Mouse (Mus musculus) heart, embryonic 16.5 days (tissue): ENCODE measurements around the gene Gli3. TPM values are rescaled to one million over a fixed set of nuclear protein-coding genes. Genes with fewer than 3 reads are reported as not detected.

Experiments used
- ATAC-seq: fragments of 200-750 bp; cut with Nextera tagmentation; replicated peaks from 2 replicates; pipeline ENCODE4 v1.8.0; 2017; ENCODE audit warnings: moderate number of reproducible peaks; ENCODE audit not compliant: insufficient read depth, low FRiP score; ENCODE audit errors: extremely low read depth
- H3K27ac ChIP-seq: fragments of 300-500 bp; sonication (generic); 2 replicates; pipeline ENCODE4 v1.5.1; 2014; ENCODE audit warnings: mild to moderate bottlenecking, low read length, control low read depth, moderate library complexity
- H3K27me3 ChIP-seq: fragments of 300-500 bp; sonication (generic); 2 replicates; pipeline ENCODE4 v1.6.1; 2014; ENCODE audit warnings: low read length, mixed read lengths; ENCODE audit not compliant: control insufficient read depth, insufficient read depth
- H3K36me3 ChIP-seq: fragments of 300-500 bp; sonication (generic); 2 replicates; pipeline ENCODE4 v1.6.1; 2014; ENCODE audit not compliant: control insufficient read depth, insufficient read depth
- H3K4me1 ChIP-seq: fragments of 300-500 bp; sonication (generic); 2 replicates; pipeline ENCODE4 v1.6.1; 2014; ENCODE audit warnings: low read length, mixed read lengths; ENCODE audit not compliant: control insufficient read depth, insufficient read depth
- H3K4me2 ChIP-seq: fragments of 300-500 bp; sonication (generic); 2 replicates; pipeline ENCODE4 v1.6.1; 2014; ENCODE audit warnings: low read depth, mild to moderate bottlenecking, control low read depth, low read length
- H3K4me3 ChIP-seq: fragments of 300-500 bp; sonication (generic); 2 replicates; pipeline ENCODE4 v1.5.1; 2014; ENCODE audit warnings: mild to moderate bottlenecking, control low read depth, low read length
- H3K9ac ChIP-seq: fragments of 300-500 bp; sonication (generic); 2 replicates; pipeline ENCODE4 v1.6.1; 2014; ENCODE audit warnings: low read length, control low read depth
- H3K9me3 ChIP-seq: fragments of 300-500 bp; sonication (generic); replicated peaks from 2 replicates; pipeline ENCODE4 v1.6.1; 2016; ENCODE audit warnings: low read length; ENCODE audit not compliant: control insufficient read depth
- WGBS: fragments of 180-500 bp; shearing (Covaris S2); extraction: QIAGEN DNeasy Blood & Tissue Kit; methylation state at CpG from one replicate; pipeline ENCODE4 v1.1.7; 2014; 5-methylcytosine and 5-hydroxymethylcytosine counted together
- polyA plus RNA-seq: library from polyadenylated mRNA; unstranded; fragments of >200 nt; fragmentation: Nextera tagmentation; extraction: Ambion mirVana; gene quantifications from 2 replicates; pipeline ENCODE4 v1.2.1, GENCODE M21; 2015

Gene Gli3
- polyA plus RNA-seq, 1 experiment from 2014 or later = 4.3 TPM

DNA sequence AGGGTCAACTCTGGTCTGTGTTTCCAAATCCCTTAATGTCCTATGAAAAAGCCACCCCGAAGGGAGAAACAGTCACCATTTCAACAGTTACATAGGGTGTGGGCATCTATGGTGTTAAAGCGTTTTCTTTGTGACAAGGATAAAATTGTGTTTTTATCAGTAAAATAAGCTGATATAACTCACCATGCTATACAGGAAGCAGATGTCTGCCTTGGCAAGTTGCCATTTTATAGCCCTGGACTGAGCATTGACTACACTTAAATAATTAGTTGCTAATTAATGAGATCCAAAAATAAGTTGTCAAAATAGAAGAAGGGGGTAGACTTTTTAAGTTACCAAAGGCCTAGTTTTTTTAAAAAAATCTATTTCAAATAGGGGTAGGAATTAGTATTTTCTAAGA lies 11.4 kb downstream of the Gli3 start:
- Histone ChIP-seq H3K27me3 (no peaks in the 10 kb centered on the region), H3K36me3 (no peaks in the 10 kb centered on the region), H3K9ac (no peak overlapping the region), H3K4me3 (no peak overlapping the region), H3K4me1 (0 out of 2 replicates have a peak, but pooled peaks cover 2% of the 10 kb centered on the region), H3K4me2 (no peak overlapping the region), H3K27ac (no peak overlapping the region), H3K9me3 (no peaks in the 10 kb centered on the region)
- no peak for ATAC-seq
- 57% methylated on average over 2 of the region's 2 CpGs for WGBS

- no peak for ATAC-seq
- Histone ChIP-seq H3K4me1 (no peaks in the 10 kb centered on the region), H3K4me2 (no peak overlapping the region), H3K27ac (no peak overlapping the region), H3K9me3 (no peaks in the 10 kb centered on the region), H3K36me3 (no peaks in the 10 kb centered on the region), H3K27me3 (no peaks in the 10 kb centered on the region), H3K9ac (no peak overlapping the region), H3K4me3 (no peak overlapping the region)
- WGBS = 70% methylated on average over 14 of the region's 14 CpGs
Measured at GRCm38 (mm10) chr13:15486033-15486891, 23.2 kb downstream of the Gli3 start.

- Histone ChIP-seq H3K4me3 (no peak overlapping the region), H3K9me3 (no peaks in the 10 kb centered on the region), H3K4me1 (no peaks in the 10 kb centered on the region), H3K9ac (no peak overlapping the region), H3K4me2 (no peak overlapping the region), H3K36me3 (no peaks in the 10 kb centered on the region), H3K27ac (no peak overlapping the region), H3K27me3 (no peaks in the 10 kb centered on the region)
- 40% methylated on average over 7 of the region's 7 CpGs for WGBS
- ATAC-seq = no peak
Measured at GRCm38 (mm10) chr13:15487334-15487733, 24.3 kb downstream of the Gli3 start.

DNA sequence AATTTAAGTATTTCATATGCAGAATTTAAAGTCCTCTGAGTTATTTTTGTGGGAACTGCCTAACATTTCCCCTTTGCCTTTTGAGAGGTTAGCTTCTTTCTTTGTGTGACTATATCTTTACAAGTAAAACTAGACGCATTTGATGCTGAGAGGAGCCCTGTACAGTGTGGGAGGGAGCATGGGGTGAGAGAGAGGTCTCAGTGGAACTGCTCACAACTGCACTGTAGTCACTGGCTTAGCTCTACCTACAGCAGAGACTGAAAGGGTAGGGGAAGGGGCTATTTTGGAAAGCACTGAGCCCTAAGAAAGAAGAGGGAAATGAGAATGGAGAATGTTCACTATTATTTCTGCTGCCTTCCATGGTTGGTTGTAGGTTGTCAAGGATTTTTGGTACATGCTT lies 25.0 kb downstream of the Gli3 start:
- no peak overlapping the region for H3K4me3 ChIP-seq
- H3K4me1 ChIP-seq = no peaks in the 10 kb centered on the region
- WGBS = 63% methylated on average over 1 of the region's 1 CpGs
- no peak overlapping the region for H3K4me2 ChIP-seq
- no peaks in the 10 kb centered on the region for H3K27me3 ChIP-seq
- H3K9me3 ChIP-seq = no peaks in the 10 kb centered on the region
- H3K27ac ChIP-seq = no peak overlapping the region
- ATAC-seq = no peak
- no peaks in the 10 kb centered on the region for H3K36me3 ChIP-seq
- H3K9ac ChIP-seq = no peak overlapping the region

GRCm38 (mm10) chr13:15495820-15496219 lies 32.8 kb downstream of the Gli3 start:
- WGBS = 70% methylated on average over 4 of the region's 4 CpGs
- H3K36me3 ChIP-seq = no peaks in the 10 kb centered on the region
- H3K4me2 ChIP-seq = no peak overlapping the region
- H3K4me3 ChIP-seq = no peak overlapping the region
- H3K4me1 ChIP-seq = no peaks in the 10 kb centered on the region
- H3K9me3 ChIP-seq = no peaks in the 10 kb centered on the region
- no peak for ATAC-seq
- H3K9ac ChIP-seq = no peak overlapping the region
- no peaks in the 10 kb centered on the region for H3K27me3 ChIP-seq
- H3K27ac ChIP-seq = no peak overlapping the region

DNA sequence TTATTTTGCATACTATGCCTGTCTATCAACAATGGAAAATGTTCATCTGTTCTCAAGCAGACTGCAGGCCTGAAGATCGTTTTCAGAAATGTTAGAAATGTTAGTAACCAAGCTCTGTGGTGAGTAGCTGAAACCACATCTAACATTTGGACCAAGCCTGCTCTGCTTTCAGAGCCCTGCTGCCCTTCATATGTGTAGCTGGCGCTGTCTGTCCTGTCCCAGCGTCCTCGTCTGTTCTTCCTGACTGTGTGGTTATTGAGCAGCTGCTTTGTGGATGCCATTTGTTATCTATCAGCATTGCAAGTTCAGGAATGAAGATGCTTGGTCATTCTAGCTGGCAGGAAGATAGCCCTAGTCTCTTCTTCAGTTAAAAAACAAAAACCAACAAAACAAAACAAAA lies 35.3 kb downstream of the Gli3 start:
- H3K27ac ChIP-seq = no peak overlapping the region
- H3K4me3 ChIP-seq = no peak overlapping the region
- ATAC-seq = no peak
- H3K9ac ChIP-seq = no peak overlapping the region
- 55% methylated on average over 4 of the region's 4 CpGs for WGBS
- no peaks in the 10 kb centered on the region for H3K4me1 ChIP-seq
- H3K27me3 ChIP-seq = no peaks in the 10 kb centered on the region
- H3K36me3 ChIP-seq = no peaks in the 10 kb centered on the region
- H3K4me2 ChIP-seq = no peak overlapping the region
- H3K9me3 ChIP-seq = no peaks in the 10 kb centered on the region

- ATAC-seq = no peak
- no peaks in the 10 kb centered on the region for H3K9me3 ChIP-seq
- H3K4me3 ChIP-seq = no peak overlapping the region
- no peak overlapping the region for H3K9ac ChIP-seq
- no peak overlapping the region for H3K4me2 ChIP-seq
- no peaks in the 10 kb centered on the region for H3K27me3 ChIP-seq
- H3K36me3 ChIP-seq = no peaks in the 10 kb centered on the region
- H3K27ac ChIP-seq = no peak overlapping the region
- H3K4me1 ChIP-seq = no peaks in the 10 kb centered on the region
Measured at GRCm38 (mm10) chr13:15510925-15511324, 47.9 kb downstream of the Gli3 start.

- Histone ChIP-seq H3K36me3 (no peaks in the 10 kb centered on the region), H3K9ac (no peak overlapping the region), H3K27me3 (no peaks in the 10 kb centered on the region), H3K27ac (no peak overlapping the region), H3K9me3 (no peaks in the 10 kb centered on the region), H3K4me2 (no peak overlapping the region), H3K4me3 (no peak overlapping the region), H3K4me1 (no peaks in the 10 kb centered on the region)
- 85% methylated on average over 5 of the region's 5 CpGs for WGBS
- ATAC-seq = no peak
Measured at GRCm38 (mm10) chr13:15513114-15513513, 50.1 kb downstream of the Gli3 start.

GRCm38 (mm10) chr13:15514082-15514481 lies 51.0 kb downstream of the Gli3 start:
- WGBS = 66% methylated on average over 8 of the region's 8 CpGs
- no peaks in the 10 kb centered on the region for H3K9me3 ChIP-seq
- H3K4me2 ChIP-seq = no peak overlapping the region
- no peak for ATAC-seq
- H3K27me3 ChIP-seq = no peaks in the 10 kb centered on the region
- no peak overlapping the region for H3K4me3 ChIP-seq
- H3K4me1 ChIP-seq = no peaks in the 10 kb centered on the region
- H3K27ac ChIP-seq = no peak overlapping the region
- no peaks in the 10 kb centered on the region for H3K36me3 ChIP-seq
- no peak overlapping the region for H3K9ac ChIP-seq
